Mouse (Mus musculus) right cerebral cortex, postnatal 14 days (tissue): ENCODE data around the gene Tmem242.

Experiments used
- DNase-seq: peaks from one replicate; pipeline ENCODE4 v3.0.0; 2022

Tmem242 gene

GRCm38 (mm10) chr17:5414041-5414440 is 26.0 kb downstream of the Tmem242 start:
- no peak for DNase-seq

GRCm38 (mm10) chr17:5413350-5413749 is 26.7 kb downstream of the Tmem242 start:
- DNase-seq: no peak

GRCm38 (mm10) chr17:5412740-5413139 is 27.3 kb downstream of the Tmem242 start:
- no peak for DNase-seq

- DNase-seq: no peak
Observed at GRCm38 (mm10) chr17:5412301-5412700, 27.8 kb downstream of the Tmem242 start.

- no peak for DNase-seq
Observed at GRCm38 (mm10) chr17:5411205-5411604, 28.9 kb downstream of the Tmem242 start.

- DNase-seq: no peak
Observed at GRCm38 (mm10) chr17:5410336-5410735, 29.7 kb downstream of the Tmem242 start.

- DNase-seq: no peak
Observed at GRCm38 (mm10) chr17:5407030-5407429, 33.0 kb downstream of the Tmem242 start.

GRCm38 (mm10) chr17:5406566-5406965 is 33.5 kb downstream of the Tmem242 start:
- no peak for DNase-seq

GRCm38 (mm10) chr17:5403885-5404284 is 36.2 kb downstream of the Tmem242 start:
- no peak for DNase-seq

GRCm38 (mm10) chr17:5402624-5403023 is 37.4 kb downstream of the Tmem242 start:
- DNase-seq: peak; percentile 73

GRCm38 (mm10) chr17:5402069-5402468 is 38.0 kb downstream of the Tmem242 start:
- peak; percentile 80 for DNase-seq

- no peak for DNase-seq
Observed at GRCm38 (mm10) chr17:5401288-5401687, 38.8 kb downstream of the Tmem242 start.

GRCm38 (mm10) chr17:5400435-5401090 is 39.5 kb downstream of the Tmem242 start:
- DNase-seq: no peak

GRCm38 (mm10) chr17:5397148-5398007 is 42.7 kb downstream of the Tmem242 start:
- DNase-seq: peak; percentile 86

- DNase-seq: peak; percentile 46
Observed at GRCm38 (mm10) chr17:5396213-5396612, 43.8 kb downstream of the Tmem242 start.

GRCm38 (mm10) chr17:5395454-5396205 is 44.4 kb downstream of the Tmem242 start:
- DNase-seq: no peak

GRCm38 (mm10) chr17:5390682-5391081 is 49.4 kb downstream of the Tmem242 start:
- no peak for DNase-seq

- no peak for DNase-seq
Observed at GRCm38 (mm10) chr17:5388351-5388750, 51.7 kb downstream of the Tmem242 start.

- no peak for DNase-seq
Observed at GRCm38 (mm10) chr17:5386885-5387545, 53.0 kb downstream of the Tmem242 start.

- DNase-seq: no peak
Observed at GRCm38 (mm10) chr17:5385694-5386093, 54.4 kb downstream of the Tmem242 start.

- DNase-seq: no peak
Observed at GRCm38 (mm10) chr17:5377930-5378310, 62.1 kb downstream of the Tmem242 start.

GRCm38 (mm10) chr17:5377151-5377929 is 62.7 kb downstream of the Tmem242 start:
- no peak for DNase-seq
